Mouse (Mus musculus) embryonic fibroblast, embryonic 13.5 days (primary cell): ENCODE measurements around the gene Stim1. TPM values are rescaled to one million over a fixed set of nuclear protein-coding genes. Genes with fewer than 3 reads are reported as not detected.

Experiments used
- H3K27ac ChIP-seq: 2 replicates; pipeline ENCODE4 v1.5.1; 2012; ENCODE audit warnings: low read length, control low read depth, inconsistent platforms; ENCODE audit not compliant: insufficient read depth
- H3K4me1 ChIP-seq: 2 replicates; pipeline ENCODE4 v1.6.1; 2011; ENCODE audit warnings: low read length; ENCODE audit not compliant: control insufficient read depth, insufficient read depth
- H3K4me3 ChIP-seq: 2 replicates; pipeline ENCODE4 v1.5.1; 2011; ENCODE audit warnings: mild to moderate bottlenecking, control low read depth, low read length; ENCODE audit not compliant: insufficient read depth
- CTCF ChIP-seq: IDR thresholded peaks from 2 replicates; pipeline ENCODE4 v1.5.1; 2011; ENCODE audit warnings: mild to moderate bottlenecking, control low read depth, low read length, moderate library complexity, borderline replicate concordance; ENCODE audit not compliant: insufficient read depth
- POLR2A ChIP-seq: IDR thresholded peaks from 2 replicates; pipeline ENCODE4 v1.6.1; 2011; ENCODE audit warnings: low read depth, mild to moderate bottlenecking, control low read depth, low read length, moderate library complexity
- polyA plus RNA-seq: library from polyadenylated mRNA; stranded (reverse); fragments of >200 nt; gene quantifications from 2 replicates; pipeline ENCODE4 v1.2.4, GENCODE M21; 2011; ENCODE audit warnings: low read depth; ENCODE audit not compliant: missing spikeins, insufficient read length

The Stim1 gene
- polyA plus RNA-seq, 1 experiment: 27.6 TPM

DNA sequence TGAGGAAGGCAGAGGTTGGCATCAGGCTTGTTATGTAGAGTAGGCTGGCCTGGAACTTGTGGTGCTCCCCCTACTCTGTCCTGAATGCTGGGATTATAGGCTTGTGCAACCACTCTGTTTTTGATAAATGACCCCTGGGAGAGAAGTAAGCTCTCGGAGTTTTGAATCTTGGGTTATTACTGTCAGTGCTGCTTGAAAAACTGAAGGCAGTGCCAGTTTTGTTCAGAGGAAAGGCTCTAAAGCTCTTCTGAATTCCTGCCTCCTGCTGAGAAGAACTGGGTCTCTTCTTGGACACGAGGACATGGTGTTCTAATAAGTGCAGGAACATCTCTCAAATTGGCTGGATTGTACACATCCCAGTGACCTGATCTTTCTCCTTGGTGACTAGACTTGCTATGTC, 81.1 kb downstream of the Stim1 start:
- no peak overlapping the region for H3K4me3 ChIP-seq
- H3K27ac ChIP-seq: peak overlapping the region; percentile 11; the same call in 1 of the 2 replicates
- TF ChIP-seq POLR2A: no peak
- no peak for TF ChIP-seq CTCF
- H3K4me1 ChIP-seq: peaks cover 3% of the 10 kb centered on the region; the same call in 1 of the 2 replicates

DNA sequence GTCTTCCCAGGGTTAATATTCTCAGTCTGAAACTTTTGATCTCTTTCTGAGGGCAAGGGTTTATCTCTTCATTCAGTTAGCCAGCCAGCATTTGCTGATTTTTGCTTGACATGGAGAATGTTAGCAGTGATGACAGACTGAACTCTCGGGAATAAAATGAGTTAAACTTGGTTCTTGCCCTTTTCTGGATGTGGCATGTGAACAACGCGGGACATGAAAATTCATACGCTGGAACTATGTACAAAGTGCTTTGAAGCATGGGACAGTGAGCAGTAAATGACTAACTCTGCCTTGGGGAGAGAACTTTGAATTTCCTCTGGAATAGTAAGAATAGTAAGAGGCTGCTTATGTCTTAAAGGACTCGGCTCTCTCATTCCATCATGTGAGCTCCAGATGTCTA, 81.6 kb downstream of the Stim1 start:
- Histone ChIP-seq H3K4me1 (peaks cover 3% of the 10 kb centered on the region; the same call in 1 of the 2 replicates), H3K27ac (peak overlapping the region; percentile 11; the same call in 1 of the 2 replicates), H3K4me3 (no peak overlapping the region)
- TF ChIP-seq POLR2A (no peak), CTCF (no peak)

DNA sequence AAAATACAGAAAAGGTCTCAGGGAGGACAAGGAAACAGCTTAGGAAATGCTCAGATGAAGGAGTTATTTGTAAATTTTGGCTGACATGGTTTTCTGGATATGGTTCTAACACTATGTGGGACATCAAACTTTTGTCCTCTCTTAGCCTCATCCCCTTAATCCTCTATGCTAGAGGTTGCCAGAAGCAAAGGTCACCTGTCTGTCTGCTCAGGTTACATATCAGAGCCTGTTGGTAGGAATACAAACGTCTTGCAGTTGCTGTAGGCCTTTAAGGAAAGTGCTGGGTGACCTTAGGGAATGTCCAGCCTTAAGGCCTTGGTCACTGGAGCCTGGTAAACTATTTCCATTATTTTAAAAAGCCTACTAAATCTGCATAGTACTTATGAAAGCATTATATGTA, 85.8 kb downstream of the Stim1 start:
- TF ChIP-seq CTCF (no peak), POLR2A (no peak)
- Histone ChIP-seq H3K4me3 (no peak overlapping the region), H3K27ac (no peak overlapping the region), H3K4me1 (peaks cover 3% of the 10 kb centered on the region; the same call in 1 of the 2 replicates)

DNA sequence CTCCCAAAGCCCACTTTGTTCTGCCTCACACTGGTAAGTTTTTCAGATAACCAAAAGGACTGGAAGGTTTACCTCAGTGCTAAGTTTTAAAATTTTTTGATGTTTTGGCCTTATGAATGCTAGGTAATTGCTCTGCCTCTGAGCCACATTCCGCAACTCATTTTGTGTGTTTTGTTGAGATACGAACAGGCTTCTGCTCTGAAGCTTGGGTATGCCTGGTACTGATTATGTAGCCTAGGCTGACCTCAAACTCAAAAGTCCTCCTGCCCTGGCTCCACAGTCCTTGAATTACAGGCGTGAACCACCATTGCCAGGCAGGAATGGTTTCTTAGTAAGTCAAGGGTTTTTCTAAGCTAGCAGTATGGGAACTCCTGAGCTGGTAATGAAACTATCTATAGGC, 90.5 kb downstream of the Stim1 start:
- TF ChIP-seq CTCF (no peak), POLR2A (no peak)
- peaks cover 5% of the 10 kb centered on the region; the same call in 1 of the 2 replicates for H3K4me1 ChIP-seq
- H3K27ac ChIP-seq: no peak overlapping the region
- H3K4me3 ChIP-seq: no peak overlapping the region

DNA sequence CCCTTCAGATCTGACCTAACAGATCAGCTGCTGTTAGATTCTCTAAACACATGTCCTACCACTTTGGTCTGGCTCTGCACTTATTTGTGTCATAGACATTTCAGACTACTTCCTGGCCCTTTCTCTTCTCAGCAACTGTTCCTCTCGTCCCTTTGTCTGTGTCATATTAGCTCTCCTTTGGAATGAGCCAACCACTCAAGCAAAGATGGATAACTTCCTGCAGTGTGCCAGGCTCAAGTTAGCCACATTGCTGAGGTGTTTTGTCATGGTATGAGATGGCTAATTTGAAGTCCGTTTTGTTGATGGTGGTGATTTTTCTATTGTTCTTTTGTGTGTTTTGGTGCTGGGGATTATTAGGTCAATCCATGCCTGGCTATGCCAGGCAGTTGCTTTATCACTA, 93.7 kb downstream of the Stim1 start:
- 0 out of 2 replicates have a peak, but pooled peaks cover 3% of the 10 kb centered on the region for H3K4me1 ChIP-seq
- TF ChIP-seq CTCF: no peak
- no peak for TF ChIP-seq POLR2A
- H3K4me3 ChIP-seq: no peak overlapping the region
- no peak overlapping the region for H3K27ac ChIP-seq

DNA sequence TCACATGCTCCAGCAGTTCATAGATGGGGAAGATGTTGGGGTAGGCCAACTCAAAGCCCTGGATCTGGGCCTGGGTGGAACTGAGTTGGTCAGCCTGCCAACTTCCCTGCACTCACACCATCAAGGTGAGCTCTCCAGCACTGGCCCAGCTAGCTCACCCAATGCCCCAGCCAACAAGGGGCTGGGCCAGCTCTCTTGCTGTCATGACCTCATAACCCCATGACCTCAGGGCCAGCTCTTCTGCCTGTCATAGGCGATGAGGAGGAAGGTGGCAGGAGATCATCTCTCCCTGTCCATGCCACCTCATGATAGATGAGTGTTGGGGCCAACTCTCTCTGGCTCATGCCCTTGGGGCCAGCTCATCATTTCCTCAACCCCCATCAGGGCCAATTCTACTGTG, 96.2 kb downstream of the Stim1 start:
- Histone ChIP-seq H3K27ac (no peak overlapping the region), H3K4me1 (0 out of 2 replicates have a peak, but pooled peaks cover 3% of the 10 kb centered on the region), H3K4me3 (no peak overlapping the region)
- TF ChIP-seq POLR2A: no peak
- TF ChIP-seq CTCF: no peak

DNA sequence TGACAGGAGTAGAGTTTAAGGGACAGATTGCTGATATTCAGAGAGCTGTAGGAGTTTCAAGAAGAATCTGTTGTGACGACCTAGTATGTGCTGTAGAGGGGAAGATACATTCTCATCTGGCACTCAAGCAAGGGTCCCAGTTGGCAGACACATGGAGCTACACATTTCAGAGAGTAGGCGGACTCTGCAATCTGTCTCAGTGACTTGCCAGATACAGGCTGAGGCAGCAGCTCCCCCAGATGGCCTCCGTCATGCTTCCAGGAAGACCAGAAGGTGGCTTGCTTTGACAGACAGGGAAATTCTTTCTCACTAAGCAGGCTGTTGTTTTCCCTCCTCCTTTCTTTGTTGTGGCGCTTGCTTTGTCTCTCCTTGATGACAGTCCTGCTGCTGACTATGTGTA, 102.1 kb downstream of the Stim1 start:
- no peak overlapping the region for H3K27ac ChIP-seq
- TF ChIP-seq POLR2A: no peak
- no peak for TF ChIP-seq CTCF
- H3K4me1 ChIP-seq: no peaks in the 10 kb centered on the region
- H3K4me3 ChIP-seq: no peak overlapping the region

DNA sequence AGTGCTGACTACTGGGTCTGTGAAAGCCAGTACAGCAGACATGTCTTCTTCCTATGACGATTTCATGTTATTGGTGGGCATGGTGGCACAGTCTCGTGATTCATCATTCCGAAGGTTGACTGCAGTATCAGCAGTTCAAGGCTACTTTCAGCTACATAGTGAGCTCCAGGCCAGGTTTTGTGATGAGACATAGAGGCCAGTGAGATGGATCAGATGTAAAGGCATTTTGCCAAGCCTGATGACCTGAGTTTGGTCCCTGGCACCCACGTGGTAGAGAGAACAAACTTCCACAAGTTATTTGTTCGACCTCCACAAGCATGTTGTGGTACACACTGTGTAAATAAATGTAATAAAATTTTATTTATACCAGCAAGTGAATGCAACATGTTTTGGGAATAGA, 102.9 kb downstream of the Stim1 start:
- TF ChIP-seq POLR2A (no peak), CTCF (no peak)
- no peaks in the 10 kb centered on the region for H3K4me1 ChIP-seq
- no peak overlapping the region for H3K27ac ChIP-seq
- H3K4me3 ChIP-seq: no peak overlapping the region

DNA sequence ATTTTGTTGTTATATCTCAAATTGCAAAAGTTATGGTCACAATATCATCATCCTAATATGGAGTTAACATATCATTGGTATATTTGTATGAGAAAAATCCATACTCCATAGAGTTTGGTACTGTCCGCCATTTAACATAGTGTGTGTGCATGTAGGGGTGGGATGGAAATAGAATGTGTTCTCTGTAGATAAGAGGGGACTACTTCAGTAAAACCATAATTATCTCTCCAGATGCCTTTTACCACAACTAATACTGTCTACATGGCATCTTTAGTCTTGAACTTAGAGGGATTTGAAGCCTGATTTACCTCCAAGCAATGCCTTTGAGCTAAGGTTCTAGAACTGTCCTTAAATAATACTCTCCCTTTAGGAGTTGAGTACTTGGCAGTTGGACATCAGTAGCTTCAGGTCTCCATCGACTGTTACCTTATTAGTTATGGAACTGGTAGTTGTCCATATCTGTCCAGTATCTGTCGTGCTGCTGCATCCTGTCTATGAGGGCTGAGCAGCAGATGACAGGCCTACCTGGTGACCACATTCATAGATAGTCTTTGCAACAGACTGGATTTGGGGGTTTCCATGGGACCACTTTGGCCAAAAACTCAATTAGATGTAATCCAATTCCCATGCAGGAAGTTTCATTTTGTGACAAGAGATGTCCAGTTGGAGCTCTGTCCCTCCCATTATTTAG, 105.9 kb downstream of the Stim1 start:
- H3K4me3 ChIP-seq: no peak overlapping the region
- no peak for TF ChIP-seq CTCF
- TF ChIP-seq POLR2A: no peak
- no peaks in the 10 kb centered on the region for H3K4me1 ChIP-seq
- H3K27ac ChIP-seq: no peak overlapping the region

DNA sequence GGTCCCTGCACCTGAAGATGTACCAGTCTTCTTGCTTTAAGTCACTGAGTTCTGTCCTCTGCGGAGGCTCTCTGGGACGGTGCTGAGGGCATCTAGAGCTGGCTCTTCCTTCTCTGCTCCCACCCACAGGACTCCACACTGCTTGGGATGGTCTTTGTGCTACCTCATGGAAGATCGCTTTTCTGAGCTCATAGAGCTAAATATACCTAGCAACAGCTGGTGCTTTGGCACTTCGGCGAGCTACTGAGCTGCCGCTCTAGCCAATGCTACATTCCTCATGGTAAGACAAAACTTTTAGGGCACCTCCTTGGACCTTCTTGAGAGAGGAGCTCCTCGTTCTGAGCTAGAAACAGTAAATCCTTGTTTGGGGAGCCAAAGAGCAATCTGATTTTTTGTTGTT, 115.6 kb downstream of the Stim1 start:
- Histone ChIP-seq H3K4me1 (no peaks in the 10 kb centered on the region), H3K27ac (no peak overlapping the region), H3K4me3 (no peak overlapping the region)
- no peak for TF ChIP-seq CTCF
- no peak for TF ChIP-seq POLR2A
